Mouse (Mus musculus): ENCODE measurements around the gene Cox7a1. TPM values are rescaled to one million over a fixed set of nuclear protein-coding genes. Genes with fewer than 3 reads are reported as not detected.
A peak's percentile ranks its signal among the peaks of the same experiment; 100 is the strongest.

The Cox7a1 gene
- polyA plus RNA-seq, 2 experiments: 2.7 to 4.5 TPM

DNA sequence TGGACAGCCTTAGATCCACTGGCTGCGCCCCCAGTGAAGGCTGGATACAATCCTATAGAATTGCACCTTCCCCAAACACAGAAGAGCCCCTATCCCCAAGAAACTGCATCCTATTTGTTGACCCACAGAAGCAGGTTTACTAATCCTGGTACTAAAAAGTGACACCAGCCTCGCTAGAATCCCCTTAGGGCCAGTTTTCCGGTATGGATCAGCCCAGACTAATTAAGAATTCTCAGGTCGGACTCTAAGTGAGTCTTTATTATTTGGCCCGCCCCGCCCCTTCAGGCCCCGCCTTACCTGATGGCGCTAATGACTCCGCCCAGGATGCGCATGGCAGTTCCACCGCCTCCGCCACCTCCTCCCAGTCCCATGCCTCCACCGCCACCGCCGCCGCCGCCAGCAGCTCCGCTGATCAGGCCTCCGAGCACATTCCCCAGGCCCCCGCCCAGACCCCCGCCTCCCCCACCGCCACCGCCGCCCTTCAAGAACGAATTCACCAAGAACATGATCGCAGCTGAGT, 9.7 kb downstream of the Cox7a1 start:
- Histone ChIP-seq H3K36me3 (ENCODE audit: control insufficient read depth, insufficient read depth, low read length) (peaks cover 36% of the 10 kb centered on the region), H3K27ac (replicated peaks; ENCODE audit: low read depth, low read length) (peak overlapping the region; percentile 82), H3K4me1 (ENCODE audit: control insufficient read depth, insufficient read depth, low read length) (peaks cover 14% of the 10 kb centered on the region), H3K9me3 (ENCODE audit: control insufficient read depth, low read length) (no peaks in the 10 kb centered on the region), H3K4me3 (replicated peaks; ENCODE audit: low read length) (peak overlapping the region; percentile 85), H3K9ac (ENCODE audit: low read depth, low read length, severe bottlenecking) (peak overlapping the region; percentile 77), H3K4me2 (replicated peaks; ENCODE audit: low read depth, low read length, severe bottlenecking) (peak overlapping the region; percentile 81), H3K27me3 (ENCODE audit: control insufficient read depth, insufficient read depth, low read length) (no peaks in the 10 kb centered on the region)
- TF ChIP-seq POLR2A (IDR thresholded peaks at IDR 0.05; ENCODE audit: borderline replicate concordance, extremely low read depth, insufficient read depth, insufficient read length): no peak
- DNase-seq (ENCODE audit: low spot score) (peak; percentile 82), ATAC-seq (ENCODE audit: low FRiP score, low read depth) (peak; percentile 45)
- WGBS: 2% methylated on average over 26 of the region's 26 CpGs

DNA sequence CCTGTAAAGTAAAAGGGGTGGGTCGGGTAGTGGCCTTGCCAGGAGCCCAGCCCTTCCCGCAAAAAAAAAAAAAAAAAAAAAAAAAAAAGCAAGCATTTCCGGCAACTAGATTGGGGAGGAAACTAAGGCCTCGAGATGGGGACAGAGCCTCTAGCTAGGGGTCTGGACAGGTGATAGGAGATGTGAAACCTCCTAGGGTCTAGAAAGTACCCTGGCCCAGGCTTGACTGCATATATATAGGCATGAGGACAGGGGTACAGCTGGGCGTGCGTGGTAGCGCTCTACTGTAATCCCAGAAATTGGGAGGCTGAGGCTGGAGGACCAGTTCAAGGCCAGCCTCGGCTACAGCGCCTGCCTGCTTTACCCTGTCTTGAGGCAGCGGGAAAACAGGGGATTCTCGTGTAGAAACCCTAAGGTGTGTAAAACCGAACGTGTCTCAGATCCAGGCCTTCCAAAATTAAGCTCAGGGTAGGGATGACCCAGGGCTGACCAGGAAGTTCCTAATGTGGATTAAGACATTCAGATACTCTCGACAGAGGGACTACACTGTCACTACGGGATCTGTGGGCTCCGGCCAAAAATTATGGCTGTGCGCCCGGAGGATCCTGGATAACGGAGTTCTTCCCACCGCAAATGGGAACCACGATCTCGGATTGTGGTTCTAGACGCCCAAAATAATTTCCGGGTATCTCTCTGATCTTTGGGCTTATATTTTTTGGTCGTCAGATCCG, 10.3 kb downstream of the Cox7a1 start:
- Histone ChIP-seq H3K27ac (replicated peaks; ENCODE audit: low read depth, low read length) (peak overlapping the region; percentile 82), H3K4me2 (replicated peaks; ENCODE audit: low read depth, low read length, severe bottlenecking) (peak overlapping the region; percentile 81), H3K9me3 (ENCODE audit: control insufficient read depth, low read length) (no peaks in the 10 kb centered on the region), H3K36me3 (ENCODE audit: control insufficient read depth, insufficient read depth, low read length) (peaks cover 30% of the 10 kb centered on the region), H3K9ac (ENCODE audit: low read depth, low read length, severe bottlenecking) (peak overlapping the region; percentile 77), H3K4me1 (ENCODE audit: control insufficient read depth, insufficient read depth, low read length) (peaks cover 14% of the 10 kb centered on the region), H3K27me3 (ENCODE audit: control insufficient read depth, insufficient read depth, low read length) (no peaks in the 10 kb centered on the region), H3K4me3 (replicated peaks; ENCODE audit: low read length) (peak overlapping the region; percentile 85)
- ATAC-seq (ENCODE audit: low FRiP score, low read depth) (peak; percentile 5; the same call in 1 of the 2 replicates), DNase-seq (ENCODE audit: low spot score) (peak; percentile 23)
- no peak for TF ChIP-seq POLR2A (IDR thresholded peaks at IDR 0.05; ENCODE audit: borderline replicate concordance, extremely low read depth, insufficient read depth, insufficient read length)
- WGBS: under 1% methylated on average over 26 of the region's 26 CpGs

DNA sequence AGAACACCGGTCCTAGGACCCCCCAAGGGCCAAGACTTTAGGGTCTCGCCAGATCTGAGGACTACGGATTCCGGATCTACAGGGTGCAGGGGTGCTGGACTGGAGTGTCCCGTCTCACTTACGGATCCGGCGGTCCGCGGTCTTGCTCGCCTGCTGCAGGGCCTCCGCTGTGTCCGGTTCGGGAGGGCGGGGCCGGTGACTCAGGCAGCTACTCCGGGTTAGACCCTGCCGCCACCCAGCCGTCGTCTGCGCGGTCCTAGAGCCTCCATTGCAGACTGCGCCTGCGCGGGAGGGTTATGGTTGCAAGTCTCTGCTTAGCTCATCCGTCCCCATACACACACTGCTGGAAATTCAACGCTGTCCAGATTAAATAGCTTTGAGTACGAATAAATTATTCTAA, 10.9 kb downstream of the Cox7a1 start:
- 1% methylated on average over 25 of the region's 28 CpGs for whole genome bisulfite sequencing
- Histone ChIP-seq H3K4me2 (replicated peaks; ENCODE audit: low read depth, low read length, severe bottlenecking) (peak overlapping the region; percentile 81), H3K4me3 (replicated peaks; ENCODE audit: low read length) (peak overlapping the region; percentile 85), H3K9ac (ENCODE audit: low read depth, low read length, severe bottlenecking) (peak overlapping the region; percentile 77), H3K27me3 (ENCODE audit: control insufficient read depth, insufficient read depth, low read length) (no peaks in the 10 kb centered on the region), H3K9me3 (ENCODE audit: control insufficient read depth, low read length) (no peaks in the 10 kb centered on the region), H3K4me1 (ENCODE audit: control insufficient read depth, insufficient read depth, low read length) (peaks cover 14% of the 10 kb centered on the region), H3K27ac (replicated peaks; ENCODE audit: low read depth, low read length) (peak overlapping the region; percentile 82), H3K36me3 (ENCODE audit: control insufficient read depth, insufficient read depth, low read length) (peaks cover 28% of the 10 kb centered on the region)
- ATAC-seq (ENCODE audit: low FRiP score, low read depth) (peak; percentile 88), DNase-seq (ENCODE audit: low spot score) (peak; percentile 96)
- 0 out of 2 replicates have a peak, but pooled peaks have one; percentile 47 for TF ChIP-seq POLR2A (IDR thresholded peaks at IDR 0.05; ENCODE audit: borderline replicate concordance, extremely low read depth, insufficient read depth, insufficient read length)

DNA sequence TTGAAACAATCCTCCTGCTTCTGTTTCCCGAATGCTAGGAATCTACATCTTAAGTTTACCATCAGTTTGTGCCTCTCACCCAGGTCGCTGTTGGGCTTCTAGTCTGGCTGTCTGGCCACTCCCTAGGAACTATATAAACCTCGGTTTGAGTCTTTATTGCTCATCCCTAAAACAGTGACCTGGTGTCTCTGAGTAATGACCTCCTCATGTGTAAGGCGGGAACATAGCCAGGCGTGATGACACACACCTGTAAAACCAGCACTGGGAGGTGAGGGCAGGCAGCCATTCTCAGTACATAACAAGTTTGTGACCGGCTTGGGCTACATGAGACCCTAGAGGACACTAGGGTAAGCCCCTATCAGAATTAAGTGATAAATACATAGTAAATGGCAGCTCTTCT, 11.5 kb downstream of the Cox7a1 start:
- WGBS: 65% methylated on average over 6 of the region's 6 CpGs
- no peak for TF ChIP-seq POLR2A (IDR thresholded peaks at IDR 0.05; ENCODE audit: borderline replicate concordance, extremely low read depth, insufficient read depth, insufficient read length)
- no peak overlapping the region; the same call in 1 of the 2 replicates for H3K4me2 ChIP-seq (replicated peaks; ENCODE audit: low read depth, low read length, severe bottlenecking)
- H3K4me1 ChIP-seq (ENCODE audit: control insufficient read depth, insufficient read depth, low read length): peaks cover 14% of the 10 kb centered on the region
- H3K9me3 ChIP-seq (ENCODE audit: control insufficient read depth, low read length): no peaks in the 10 kb centered on the region
- H3K9ac ChIP-seq (ENCODE audit: low read depth, low read length, severe bottlenecking): no peak overlapping the region
- no peak overlapping the region for H3K27ac ChIP-seq (replicated peaks; ENCODE audit: low read depth, low read length)
- 0 out of 2 replicates have a peak overlapping the region, but pooled peaks have one; percentile 85 for H3K4me3 ChIP-seq (replicated peaks; ENCODE audit: low read length)
- ATAC-seq (ENCODE audit: low FRiP score, low read depth) (no peak), DNase-seq (ENCODE audit: low spot score) (no peak)
- H3K27me3 ChIP-seq (ENCODE audit: control insufficient read depth, insufficient read depth, low read length): no peaks in the 10 kb centered on the region
- peaks cover 22% of the 10 kb centered on the region for H3K36me3 ChIP-seq (ENCODE audit: control insufficient read depth, insufficient read depth, low read length)

DNA sequence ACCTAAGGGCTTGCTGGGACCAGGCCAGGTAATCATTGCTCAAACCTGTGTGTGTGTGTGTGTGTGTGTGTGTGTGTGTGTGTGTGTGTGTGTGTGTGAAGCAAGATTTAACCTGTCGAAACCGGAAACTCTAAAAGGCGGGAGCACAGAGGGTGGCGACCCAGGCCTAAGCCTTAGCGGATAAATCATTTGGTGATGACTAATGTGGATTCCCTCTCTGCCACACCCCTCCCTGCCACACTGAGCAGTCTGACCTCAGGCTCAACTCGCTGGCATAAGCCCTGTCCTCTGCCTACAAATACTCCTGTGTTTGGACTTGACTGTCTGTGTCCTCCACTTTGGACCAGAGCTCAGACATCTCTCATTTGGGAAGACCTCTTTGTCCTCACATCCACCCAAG, 12.2 kb downstream of the Cox7a1 start:
- Histone ChIP-seq H3K27ac (replicated peaks; ENCODE audit: low read depth, low read length) (no peak overlapping the region), H3K36me3 (ENCODE audit: control insufficient read depth, insufficient read depth, low read length) (peaks cover 16% of the 10 kb centered on the region), H3K9me3 (ENCODE audit: control insufficient read depth, low read length) (no peaks in the 10 kb centered on the region), H3K27me3 (ENCODE audit: control insufficient read depth, insufficient read depth, low read length) (no peaks in the 10 kb centered on the region), H3K4me2 (replicated peaks; ENCODE audit: low read depth, low read length, severe bottlenecking) (no peak overlapping the region), H3K4me1 (ENCODE audit: control insufficient read depth, insufficient read depth, low read length) (peaks cover 17% of the 10 kb centered on the region), H3K4me3 (replicated peaks; ENCODE audit: low read length) (no peak overlapping the region), H3K9ac (ENCODE audit: low read depth, low read length, severe bottlenecking) (no peak overlapping the region)
- TF ChIP-seq POLR2A (IDR thresholded peaks at IDR 0.05; ENCODE audit: borderline replicate concordance, extremely low read depth, insufficient read depth, insufficient read length): no peak
- 67% methylated on average over 6 of the region's 6 CpGs for WGBS
- no peak for ATAC-seq (ENCODE audit: low FRiP score, low read depth)
- no peak for DNase-seq (ENCODE audit: low spot score)

Measured in limb, embryonic 14.5 days (tissue).